Mouse (Mus musculus) limb, embryonic 13.5 days (tissue): ENCODE results near the gene Pes1. TPM values are rescaled to one million over a fixed set of nuclear protein-coding genes. Genes with fewer than 3 reads are reported as not detected.
"Not testable (repeated sequence)": the region's sequence is repeated elsewhere in the genome, so short reads cannot be mapped to it uniquely, and the experiment has no call there.

Experiments
- ATAC-seq: fragments of 200-750 bp; cut with Nextera tagmentation; 2 replicates; pipeline ENCODE4 v1.8.0; 2017; ENCODE audit warnings: low read depth, moderate number of reproducible peaks, moderate TSS enrichment; ENCODE audit not compliant: low FRiP score
- H3K27ac ChIP-seq: fragments of 300-500 bp; sonication (generic); 2 replicates; pipeline ENCODE4 v1.5.1; 2015; ENCODE audit warnings: inconsistent platforms, mild to moderate bottlenecking, moderate library complexity
- H3K27me3 ChIP-seq: fragments of 300-500 bp; sonication (generic); 2 replicates; pipeline ENCODE4 v1.6.1; 2015; ENCODE audit warnings: mild to moderate bottlenecking, inconsistent platforms
- H3K36me3 ChIP-seq: fragments of 300-500 bp; sonication (generic); 2 replicates; pipeline ENCODE4 v1.6.1; 2015; ENCODE audit warnings: inconsistent platforms, mild to moderate bottlenecking, moderate library complexity
- H3K4me1 ChIP-seq: fragments of 300-500 bp; sonication (generic); 2 replicates; pipeline ENCODE4 v1.6.1; 2015; ENCODE audit warnings: inconsistent platforms
- H3K4me2 ChIP-seq: fragments of 300-500 bp; sonication (generic); replicated peaks from 2 replicates; pipeline ENCODE4 v1.6.1; 2015; ENCODE audit warnings: inconsistent platforms, mild to moderate bottlenecking, moderate library complexity
- H3K4me3 ChIP-seq: fragments of 300-500 bp; sonication (generic); 2 replicates; pipeline ENCODE4 v1.5.1; 2015; ENCODE audit warnings: moderate library complexity, mild to moderate bottlenecking, inconsistent platforms
- H3K9ac ChIP-seq: fragments of 300-500 bp; sonication (generic); 2 replicates; pipeline ENCODE4 v1.6.1; 2015; ENCODE audit warnings: mild to moderate bottlenecking, inconsistent platforms
- H3K9me3 ChIP-seq: fragments of 300-500 bp; sonication (generic); 2 replicates; pipeline ENCODE4 v1.6.1; 2016; ENCODE audit warnings: inconsistent platforms
- WGBS: fragments of 180-500 bp; shearing (Covaris S2); methylation state at CpG from one replicate; pipeline ENCODE4 v1.1.7; 2015; 5-methylcytosine and 5-hydroxymethylcytosine counted together
- polyA plus RNA-seq: library from polyadenylated mRNA; unstranded; fragments of >200 nt; fragmentation: Nextera tagmentation; extraction: Ambion mirVana; gene quantifications from 2 replicates; pipeline ENCODE4 v1.2.1, GENCODE M21; 2015

Pes1 gene
- polyA plus RNA-seq, 1 experiment from 2014 or later = 81.6 TPM

DNA sequence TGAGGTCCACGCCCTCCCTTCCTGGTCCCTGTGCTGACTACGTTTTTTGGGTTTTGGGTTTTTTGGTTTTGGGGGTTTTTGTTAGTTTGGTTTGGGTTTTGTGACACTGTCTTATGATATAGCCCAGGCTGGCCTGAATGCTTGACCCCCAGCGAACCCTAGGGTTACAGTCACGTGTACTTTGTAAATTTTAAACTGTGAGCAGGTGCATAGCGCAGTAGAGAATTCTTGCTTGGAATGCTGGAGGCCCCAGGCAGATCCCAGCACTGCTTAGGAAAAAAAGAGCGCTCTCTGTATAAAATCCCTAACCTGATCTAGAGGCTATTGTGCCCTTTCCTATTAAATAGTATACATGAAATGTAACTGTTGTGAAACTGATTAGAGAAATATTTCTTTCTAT lies 29.4 kb downstream of the Pes1 start:
- Histone ChIP-seq H3K9ac (no peak overlapping the region), H3K4me3 (no peak overlapping the region), H3K9me3 (no peaks in the 10 kb centered on the region), H3K4me2 (no peak overlapping the region), H3K27ac (no peak overlapping the region), H3K27me3 (peaks cover 25% of the 10 kb centered on the region), H3K4me1 (peaks cover 5% of the 10 kb centered on the region; the same call in 1 of the 2 replicates), H3K36me3 (no peaks in the 10 kb centered on the region)
- ATAC-seq = no peak
- 79% methylated on average over 6 of the region's 6 CpGs for WGBS

DNA sequence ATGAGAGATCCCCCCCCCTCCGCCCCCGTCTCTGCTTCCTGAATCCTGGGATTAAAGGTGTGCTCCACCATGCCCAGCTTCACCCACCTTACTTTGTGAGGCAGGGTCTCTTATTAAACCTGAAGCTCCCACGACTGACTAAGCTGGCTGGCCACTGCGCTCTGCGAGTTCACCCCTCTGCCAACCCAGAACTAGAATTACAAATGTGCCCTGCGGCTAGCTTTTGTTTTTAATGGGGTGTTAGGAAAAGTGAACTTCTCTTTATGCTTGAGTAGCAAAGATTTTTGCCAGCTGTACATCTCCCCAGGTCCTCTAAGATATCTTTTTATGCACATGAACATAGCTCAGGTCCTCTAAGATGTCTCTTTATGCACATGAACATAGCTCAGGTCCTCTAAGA lies 30.1 kb downstream of the Pes1 start:
- ATAC-seq = no peak
- Histone ChIP-seq H3K4me1 (peaks cover 12% of the 10 kb centered on the region), H3K36me3 (no peaks in the 10 kb centered on the region), H3K9ac (no peak overlapping the region), H3K27ac (no peak overlapping the region), H3K9me3 (no peaks in the 10 kb centered on the region), H3K4me3 (no peak overlapping the region), H3K27me3 (peaks cover 32% of the 10 kb centered on the region), H3K4me2 (no peak overlapping the region)
- WGBS = 71% methylated on average over 6 of the region's 6 CpGs

DNA sequence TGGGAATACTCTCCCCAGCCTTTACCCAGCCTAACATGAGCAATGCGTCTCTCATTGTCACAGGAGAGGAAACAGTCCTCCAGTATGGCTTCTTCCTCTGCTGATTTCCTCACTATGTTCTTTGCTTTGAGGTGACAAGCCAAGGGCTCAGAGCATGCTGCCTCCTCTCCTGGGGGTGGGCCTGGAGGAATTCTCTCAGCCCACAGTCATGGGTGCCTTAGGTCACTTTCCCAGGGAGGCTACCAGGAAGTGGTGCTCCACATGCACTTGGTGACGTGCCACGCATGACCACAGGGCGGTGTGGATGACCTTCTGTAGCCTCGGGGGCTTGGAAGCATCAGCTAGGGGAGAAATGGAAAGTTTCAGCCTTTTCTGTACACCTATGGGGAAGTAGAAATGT lies 31.7 kb downstream of the Pes1 start:
- Histone ChIP-seq H3K4me2 (no peak overlapping the region), H3K9me3 (no peaks in the 10 kb centered on the region), H3K36me3 (no peaks in the 10 kb centered on the region), H3K9ac (no peak overlapping the region), H3K27me3 (peaks cover 34% of the 10 kb centered on the region), H3K27ac (no peak overlapping the region), H3K4me3 (no peak overlapping the region), H3K4me1 (peaks cover 26% of the 10 kb centered on the region)
- ATAC-seq = no peak
- WGBS = 83% methylated on average over 5 of the region's 5 CpGs

DNA sequence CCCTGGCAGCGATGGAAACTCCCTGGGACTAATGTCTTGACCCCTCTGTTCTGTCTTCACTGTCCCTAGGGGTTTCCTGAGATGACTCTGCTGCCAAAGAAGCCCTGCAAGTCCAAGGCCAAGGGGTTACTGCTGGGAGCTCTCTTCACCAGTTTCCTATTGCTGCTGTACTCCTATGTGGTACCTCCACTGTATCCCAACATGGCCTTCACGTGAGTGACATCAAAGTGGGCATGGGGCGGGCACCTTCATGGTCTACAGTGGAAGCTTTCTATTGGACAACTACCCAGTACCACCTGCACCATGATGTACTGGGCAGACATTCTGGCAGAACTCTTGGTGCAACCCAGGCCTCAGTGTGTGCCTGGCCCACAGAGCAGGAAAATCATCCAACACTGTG lies 33.1 kb downstream of the Pes1 start:
- Histone ChIP-seq H3K9me3 (no peaks in the 10 kb centered on the region), H3K9ac (no peak overlapping the region), H3K27ac (no peak overlapping the region), H3K36me3 (no peaks in the 10 kb centered on the region), H3K4me3 (no peak overlapping the region), H3K27me3 (peaks cover 34% of the 10 kb centered on the region), H3K4me2 (no peak overlapping the region), H3K4me1 (peaks cover 26% of the 10 kb centered on the region)
- ATAC-seq = no peak
- WGBS = 92% methylated on average over 3 of the region's 3 CpGs

DNA sequence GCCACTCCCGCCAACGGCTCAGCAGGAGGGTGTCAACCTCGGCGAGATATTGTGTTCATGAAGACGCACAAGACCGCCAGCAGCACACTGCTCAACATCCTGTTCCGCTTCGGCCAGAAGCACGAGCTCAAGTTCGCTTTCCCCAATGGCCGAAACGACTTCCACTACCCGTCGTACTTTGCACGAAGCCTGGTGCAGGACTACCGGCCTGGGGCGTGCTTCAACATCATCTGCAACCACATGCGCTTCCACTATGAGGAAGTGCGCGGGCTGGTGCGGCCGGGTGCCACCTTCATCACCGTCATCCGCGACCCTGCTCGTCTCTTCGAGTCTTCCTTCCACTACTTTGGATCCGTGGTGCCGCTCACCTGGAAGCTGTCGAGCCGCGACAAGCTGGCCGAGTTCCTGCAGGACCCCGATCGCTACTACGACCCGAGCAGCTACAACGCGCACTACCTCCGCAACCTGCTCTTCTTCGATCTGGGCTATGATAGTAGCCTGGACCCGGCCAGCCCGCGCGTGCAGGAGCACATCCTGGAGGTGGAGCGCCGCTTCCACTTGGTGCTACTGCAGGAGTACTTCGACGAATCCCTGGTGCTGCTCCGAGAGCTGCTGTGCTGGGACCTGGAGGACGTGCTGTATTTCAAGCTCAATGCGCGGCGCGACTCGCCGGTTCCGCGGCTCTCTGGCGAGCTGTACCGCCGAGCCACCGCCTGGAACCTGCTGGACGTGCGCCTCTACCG lies 34.4 kb downstream of the Pes1 start:
- Histone ChIP-seq H3K4me1 (peaks cover 26% of the 10 kb centered on the region), H3K9me3 (no peaks in the 10 kb centered on the region), H3K9ac (peak overlapping the region; percentile 53), H3K4me3 (peak overlapping the region; percentile 41), H3K36me3 (no peaks in the 10 kb centered on the region), H3K4me2 (peak overlapping the region; percentile 69), H3K27ac (no peak overlapping the region), H3K27me3 (peaks cover 31% of the 10 kb centered on the region)
- 3% methylated on average over 66 of the region's 66 CpGs for WGBS
- ATAC-seq = peak; percentile 30; the same call in 1 of the 2 replicates

DNA sequence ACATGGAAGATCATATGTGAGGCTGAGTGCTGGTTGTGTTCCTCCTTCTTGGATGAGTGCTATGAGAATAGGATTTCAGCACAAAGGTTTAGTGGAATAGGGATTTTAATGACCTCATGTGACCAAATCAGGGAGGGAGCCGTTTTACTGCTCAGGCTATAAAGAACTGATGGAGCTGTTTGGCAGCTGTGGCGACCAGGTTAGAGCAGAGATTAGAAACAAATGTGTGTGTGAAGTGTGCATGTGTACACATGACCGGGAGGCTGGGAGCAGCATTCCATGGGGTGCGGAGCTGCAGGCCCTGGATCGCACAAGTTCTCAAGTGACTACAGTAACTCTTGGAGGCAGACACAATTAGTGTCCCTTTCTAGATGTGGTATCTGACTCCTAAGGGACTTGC lies 35.8 kb downstream of the Pes1 start:
- 4% methylated on average over 5 of the region's 5 CpGs for WGBS
- Histone ChIP-seq H3K4me2 (no peak overlapping the region; the same call in 1 of the 2 replicates), H3K27me3 (peaks cover 31% of the 10 kb centered on the region), H3K4me1 (peaks cover 26% of the 10 kb centered on the region), H3K9ac (no peak overlapping the region), H3K27ac (no peak overlapping the region), H3K9me3 (no peaks in the 10 kb centered on the region), H3K36me3 (no peaks in the 10 kb centered on the region), H3K4me3 (no peak overlapping the region)
- ATAC-seq = peak; percentile 88

DNA sequence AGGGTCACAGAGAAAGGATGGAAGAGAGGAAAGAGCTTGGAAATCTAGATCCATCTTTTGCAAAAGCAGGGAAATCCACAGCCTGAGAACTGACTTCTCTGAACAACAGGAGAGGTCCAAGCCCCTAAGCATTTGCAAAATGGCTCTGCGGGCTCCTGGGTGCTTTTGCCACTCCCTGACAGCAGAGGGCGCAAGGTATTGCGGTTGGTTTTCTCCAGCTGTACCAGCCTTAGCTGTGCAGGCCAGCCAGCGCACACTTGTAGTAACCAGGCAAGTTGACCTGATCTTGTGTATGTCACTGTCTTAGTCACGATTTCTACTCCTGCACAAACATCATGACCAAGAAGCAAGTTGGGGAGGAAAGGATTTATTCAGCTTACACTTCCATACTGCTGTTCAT lies 37.8 kb downstream of the Pes1 start:
- Histone ChIP-seq H3K9me3 (no peaks in the 10 kb centered on the region), H3K4me3 (no peak overlapping the region), H3K4me1 (peaks cover 26% of the 10 kb centered on the region), H3K9ac (no peak overlapping the region), H3K36me3 (no peaks in the 10 kb centered on the region), H3K27me3 (peaks cover 25% of the 10 kb centered on the region), H3K4me2 (no peak overlapping the region), H3K27ac (no peak overlapping the region)
- 11% methylated on average over 5 of the region's 5 CpGs for WGBS
- no peak for ATAC-seq

DNA sequence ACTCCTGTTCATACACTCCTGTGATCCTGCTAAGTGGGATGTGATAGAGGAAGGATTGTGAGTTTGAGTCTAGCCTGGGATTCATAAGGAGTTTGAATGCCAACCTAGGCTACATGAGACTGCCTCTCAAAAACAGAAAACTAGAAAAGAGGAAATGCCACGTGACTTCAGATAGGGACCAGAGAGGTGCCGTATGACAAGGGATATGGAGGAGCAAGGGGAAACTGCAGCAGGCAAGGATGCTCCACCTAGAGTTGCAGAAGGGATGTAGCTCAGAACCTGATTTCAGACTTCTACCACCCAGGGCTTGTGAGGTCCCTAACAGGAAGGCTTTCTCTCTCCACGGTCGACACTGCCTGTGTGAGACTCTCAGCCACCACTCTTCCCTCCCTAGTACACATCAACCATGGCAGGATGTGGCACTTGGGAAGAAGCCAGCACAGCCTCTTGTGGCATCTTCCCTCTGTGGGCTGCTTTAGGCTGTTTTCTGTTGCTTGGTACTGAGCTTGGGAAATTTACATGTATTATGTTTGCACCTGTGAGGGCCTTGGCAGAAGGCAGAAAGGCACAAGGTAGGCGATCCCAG lies 41.5 kb downstream of the Pes1 start:
- H3K4me3 ChIP-seq = no peak overlapping the region
- 64% methylated on average over 5 of the region's 5 CpGs for WGBS
- no peak overlapping the region for H3K27ac ChIP-seq
- no peak for ATAC-seq
- 0 out of 2 replicates have a peak, but pooled peaks cover under 1% of the 10 kb centered on the region for H3K4me1 ChIP-seq
- H3K9ac ChIP-seq = no peak overlapping the region
- no peaks in the 10 kb centered on the region for H3K9me3 ChIP-seq
- H3K36me3 ChIP-seq = no peaks in the 10 kb centered on the region
- H3K27me3 ChIP-seq = no peaks in the 10 kb centered on the region
- H3K4me2 ChIP-seq = no peak overlapping the region

DNA sequence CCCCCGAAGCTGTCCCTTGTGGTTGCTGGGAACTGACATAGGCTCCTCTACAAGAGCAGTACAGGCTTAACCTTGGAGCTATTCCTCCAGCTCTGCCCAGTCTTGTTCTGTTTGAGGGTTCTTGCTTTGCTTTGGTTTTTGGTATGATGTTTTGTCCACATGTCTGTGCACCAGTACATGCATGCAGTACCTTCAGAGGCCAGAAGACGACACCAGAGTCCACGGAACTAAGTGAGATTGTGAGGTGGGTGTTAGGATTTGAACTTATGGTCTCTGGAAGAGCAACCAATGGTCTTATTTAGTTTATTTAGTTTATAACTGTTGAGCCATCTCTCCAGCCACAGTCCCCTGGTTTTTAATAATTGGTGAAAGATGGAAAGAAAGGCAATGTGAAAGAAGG lies 42.7 kb downstream of the Pes1 start:
- H3K27me3 ChIP-seq = no peaks in the 10 kb centered on the region
- H3K4me1 ChIP-seq = no peaks in the 10 kb centered on the region
- no peak for ATAC-seq
- H3K9me3 ChIP-seq = no peaks in the 10 kb centered on the region
- no peak overlapping the region for H3K9ac ChIP-seq
- H3K4me2 ChIP-seq = no peak overlapping the region
- H3K4me3 ChIP-seq = no peak overlapping the region
- 84% methylated on average over 3 of the region's 3 CpGs for WGBS
- no peak overlapping the region for H3K27ac ChIP-seq
- no peaks in the 10 kb centered on the region for H3K36me3 ChIP-seq

DNA sequence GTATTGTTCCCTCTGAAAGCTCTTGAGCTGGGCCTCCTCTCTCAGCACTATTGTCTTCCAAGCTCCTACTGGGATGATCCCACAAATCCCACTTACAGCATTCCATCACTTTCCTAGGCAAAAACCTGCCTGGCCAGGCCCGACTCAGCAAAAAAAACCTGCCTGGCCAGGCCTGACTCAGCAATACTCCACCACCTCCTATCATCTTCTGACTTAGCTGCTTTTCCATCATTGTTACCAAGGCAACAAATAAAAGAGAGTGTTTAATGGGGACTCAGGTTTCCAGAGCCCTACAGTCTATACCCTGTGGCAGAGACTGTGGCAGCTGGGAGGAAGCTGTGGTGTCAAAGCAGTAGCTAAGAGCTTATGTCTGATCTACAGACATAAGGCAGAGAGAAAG lies 48.8 kb downstream of the Pes1 start:
- WGBS = 79% methylated on average over 1 of the region's 1 CpGs
- ATAC-seq = no peak

DNA sequence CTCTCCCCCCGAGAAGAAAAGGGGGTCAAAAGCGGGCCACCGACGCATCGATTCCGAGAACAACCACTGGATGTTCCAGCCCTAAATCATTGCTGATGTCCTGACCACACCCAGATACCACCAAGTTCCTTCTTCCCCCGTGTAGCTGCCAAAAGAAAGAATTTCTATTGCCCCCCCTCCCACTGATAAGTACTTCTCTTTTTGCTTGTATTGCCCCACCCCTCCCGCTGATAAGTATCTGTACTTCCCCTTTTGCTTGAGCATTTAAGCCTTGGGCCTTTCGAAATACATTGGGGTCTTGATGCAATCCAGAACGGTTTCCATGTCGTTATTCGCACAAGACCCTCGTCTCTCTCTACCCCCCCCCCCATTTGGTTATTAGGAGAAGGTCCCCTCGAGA lies 52.0 kb downstream of the Pes1 start:
- H3K9me3 ChIP-seq, H3K4me3 ChIP-seq, H3K4me2 ChIP-seq, H3K9ac ChIP-seq, ATAC-seq, H3K36me3 ChIP-seq, H3K27ac ChIP-seq, H3K27me3 ChIP-seq, H3K4me1 ChIP-seq: not testable (repeated sequence)
- WGBS = 86% methylated on average over 14 of the region's 14 CpGs

More for the DNA sequence above, 48.8 kb downstream of the Pes1 start:
- Histone ChIP-seq H3K4me3 (no peak overlapping the region), H3K27me3 (no peaks in the 10 kb centered on the region), H3K4me1 (no peaks in the 10 kb centered on the region), H3K9ac (no peak overlapping the region), H3K27ac (no peak overlapping the region), H3K36me3 (no peaks in the 10 kb centered on the region), H3K9me3 (no peaks in the 10 kb centered on the region; the same call in 1 of the 2 replicates), H3K4me2 (no peak overlapping the region)

DNA sequence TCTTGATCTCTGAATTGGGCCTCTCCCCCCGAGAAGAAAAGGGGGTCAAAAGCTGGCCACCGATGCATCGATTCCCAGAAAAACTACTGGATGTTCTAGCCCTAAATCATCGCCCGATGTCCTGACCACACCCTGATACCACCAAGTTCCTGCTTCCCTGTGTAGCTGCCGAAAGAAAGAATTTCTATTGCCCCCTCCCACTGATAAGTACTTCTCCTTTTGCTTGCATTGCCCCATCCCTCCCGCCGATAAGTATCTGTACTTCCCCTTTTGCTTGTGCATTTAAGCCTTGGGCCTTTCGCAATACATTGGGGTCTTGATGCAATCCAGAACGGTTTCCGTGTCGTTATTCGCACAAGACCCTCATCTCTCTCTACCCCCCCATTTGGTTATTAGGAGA lies 58.3 kb downstream of the Pes1 start:
- not testable (repeated sequence) for H3K36me3 ChIP-seq, ATAC-seq, H3K27me3 ChIP-seq, H3K4me2 ChIP-seq, H3K9me3 ChIP-seq, H3K9ac ChIP-seq, H3K4me1 ChIP-seq, H3K27ac ChIP-seq, H3K4me3 ChIP-seq
- 91% methylated on average over 13 of the region's 13 CpGs for WGBS

DNA sequence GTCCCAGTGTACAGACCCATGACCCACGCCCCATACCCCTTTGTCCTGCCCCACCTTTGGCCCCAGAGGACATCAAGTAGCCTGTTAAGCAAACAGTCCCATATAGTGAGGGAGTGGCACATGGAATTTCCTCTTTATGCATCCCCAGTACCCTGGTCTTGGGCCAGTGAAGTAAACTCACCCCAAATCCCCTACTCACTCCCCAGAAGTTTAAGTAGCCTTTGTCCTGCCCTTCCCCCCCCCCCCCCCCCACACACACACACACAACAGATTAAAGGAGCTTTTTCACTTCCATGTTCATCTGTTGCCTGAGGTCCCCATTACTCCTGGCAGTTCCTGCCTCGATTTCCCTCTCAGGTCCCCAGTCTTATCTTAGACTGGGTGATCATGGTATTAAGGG lies 59.5 kb downstream of the Pes1 start:
- Histone ChIP-seq H3K27ac (no peak overlapping the region), H3K9ac (no peak overlapping the region), H3K4me2 (no peak overlapping the region), H3K36me3 (no peaks in the 10 kb centered on the region), H3K27me3 (no peaks in the 10 kb centered on the region; the same call in 1 of the 2 replicates), H3K9me3 (no peaks in the 10 kb centered on the region), H3K4me3 (no peak overlapping the region), H3K4me1 (no peaks in the 10 kb centered on the region)
- ATAC-seq = no peak
- WGBS = 83% methylated on average over 2 of the region's 2 CpGs
